Mouse (Mus musculus) C2C12 (cell line): Measurements from ENCODE around the gene Gm128.

Experiments used
- CTCF ChIP-seq: IDR thresholded peaks from one replicate; pipeline ENCODE4 v1.5.1; 2011; ENCODE audit not compliant: control insufficient read depth, insufficient read depth, insufficient read length
- FOSL1 ChIP-seq: IDR thresholded peaks from one replicate; pipeline ENCODE4 v1.8.0; 2011; ENCODE audit warnings: mild to moderate bottlenecking, low read length; ENCODE audit not compliant: poor library complexity, insufficient read depth, severe bottlenecking
- MAX ChIP-seq: IDR thresholded peaks from one replicate; pipeline ENCODE4 v1.6.1; 2011; ENCODE audit warnings: mild to moderate bottlenecking, control low read depth
- MYOD1 ChIP-seq: IDR thresholded peaks from one replicate; pipeline ENCODE4 v1.6.1; 2011; ENCODE audit warnings: low read depth; ENCODE audit not compliant: control insufficient read depth, insufficient read length
- MYOG ChIP-seq: IDR thresholded peaks from one replicate; pipeline ENCODE4 v1.6.1; 2011; ENCODE audit not compliant: control insufficient read depth, insufficient read length; ENCODE audit errors: extremely low read depth
- USF1 ChIP-seq: IDR thresholded peaks from one replicate; pipeline ENCODE4 v1.6.1; 2011; ENCODE audit warnings: low read depth, mild to moderate bottlenecking, control low read depth, moderate library complexity

GRCm38 (mm10) chr3:95240900-95241299 is 498 bp downstream of the Gm128 start:
- TF ChIP-seq CTCF: no peak
- TF ChIP-seq MAX: no peak
- no peak for TF ChIP-seq USF1
- TF ChIP-seq MYOD1: no peak
- TF ChIP-seq FOSL1: no peak
- TF ChIP-seq MYOG: no peak
